Mouse (Mus musculus) brown adipose tissue, adult 24 weeks (tissue): ENCODE results near the gene Gstm3. TPM values are rescaled to one million over a fixed set of nuclear protein-coding genes. Genes with fewer than 3 reads are reported as not detected.

ENCODE experiments used
- H3K27ac ChIP-seq: fragments of 200-500 bp; replicated peaks from 2 replicates; pipeline ENCODE4 v1.5.1; 2012; ENCODE audit warnings: low read depth, mild to moderate bottlenecking, low read length
- H3K4me1 ChIP-seq: fragments of 200-500 bp; 2 replicates; pipeline ENCODE4 v1.6.1; 2012; ENCODE audit warnings: low read length, mixed read lengths; ENCODE audit not compliant: control insufficient read depth, insufficient read depth, insufficient read length
- H3K4me3 ChIP-seq: fragments of 200-500 bp; 2 replicates; pipeline ENCODE4 v1.5.1; 2012; ENCODE audit warnings: low read depth, mild to moderate bottlenecking, low read length, moderate library complexity; ENCODE audit not compliant: insufficient read depth
- polyA plus RNA-seq: library from polyadenylated mRNA; stranded (reverse); fragments of >200 nt; gene quantifications from 2 replicates; pipeline ENCODE4 v1.2.4, GENCODE M21; 2012; ENCODE audit not compliant: missing spikeins, insufficient read depth, insufficient read length

Gene Gstm3
- polyA plus RNA-seq, 1 experiment = not detected

GRCm38 (mm10) chr3:107928691-107929090 lies 40.4 kb downstream of the Gstm3 start:
- no peak overlapping the region for H3K4me3 ChIP-seq
- no peaks in the 10 kb centered on the region for H3K4me1 ChIP-seq
- H3K27ac ChIP-seq = no peak overlapping the region

- no peak overlapping the region for H3K27ac ChIP-seq
- no peak overlapping the region for H3K4me3 ChIP-seq
Observed at GRCm38 (mm10) chr3:107927841-107928240, 41.2 kb downstream of the Gstm3 start.

GRCm38 (mm10) chr3:107925335-107925734 lies 43.7 kb downstream of the Gstm3 start:
- Histone ChIP-seq H3K4me3 (no peak overlapping the region), H3K4me1 (no peaks in the 10 kb centered on the region), H3K27ac (no peak overlapping the region)

More at GRCm38 (mm10) chr3:107927841-107928240, 41.2 kb downstream of the Gstm3 start:
- no peaks in the 10 kb centered on the region for H3K4me1 ChIP-seq

- Histone ChIP-seq H3K27ac (no peak overlapping the region), H3K4me1 (no peaks in the 10 kb centered on the region), H3K4me3 (no peak overlapping the region)
Observed at GRCm38 (mm10) chr3:107920348-107920747, 48.7 kb downstream of the Gstm3 start.

GRCm38 (mm10) chr3:107917783-107918408 lies 51.2 kb downstream of the Gstm3 start:
- Histone ChIP-seq H3K4me1 (no peaks in the 10 kb centered on the region), H3K4me3 (no peak overlapping the region), H3K27ac (no peak overlapping the region)

GRCm38 (mm10) chr3:107917097-107917496 lies 52.0 kb downstream of the Gstm3 start:
- Histone ChIP-seq H3K4me1 (no peaks in the 10 kb centered on the region), H3K27ac (no peak overlapping the region), H3K4me3 (no peak overlapping the region)

- Histone ChIP-seq H3K4me3 (no peak overlapping the region), H3K4me1 (no peaks in the 10 kb centered on the region), H3K27ac (no peak overlapping the region)
Observed at GRCm38 (mm10) chr3:107916674-107917073, 52.4 kb downstream of the Gstm3 start.

Other genes starting within 250 kb of the Gstm3 start
- gene Csf1, start 208.8 kb downstream of the Gstm3 start, polyA plus RNA-seq = 5.6 and 14.8 TPM in 2 replicates
- gene Eps8l3, start 92.1 kb downstream of the Gstm3 start, polyA plus RNA-seq = not detected in 2 replicates
- 117 and 121 TPM in 2 replicates for gene Gstm5, start 73.5 kb downstream of the Gstm3 start, polyA plus RNA-seq
- gene Gstm7, start 37.5 kb downstream of the Gstm3 start, polyA plus RNA-seq = 10.3 and 15.8 TPM in 2 replicates
- gene Gstm6, start 25.5 kb downstream of the Gstm3 start, polyA plus RNA-seq = 3.1 and 7.9 TPM in 2 replicates
- 116 and 122 TPM in 2 replicates for gene Gstm2, start 17.2 kb upstream of the Gstm3 start, polyA plus RNA-seq
- gene Gstm1, start 48.7 kb upstream of the Gstm3 start, polyA plus RNA-seq = 393 and 398 TPM in 2 replicates
- 17.4 and 30.2 TPM in 2 replicates for gene Gstm4, start 75.6 kb upstream of the Gstm3 start, polyA plus RNA-seq
- 13.5 and 16.4 TPM in 2 replicates for gene Ampd2, start 117.4 kb upstream of the Gstm3 start, polyA plus RNA-seq
- not detected in 2 replicates for gene Gnat2, start 123.5 kb upstream of the Gstm3 start, polyA plus RNA-seq
- 20.7 and 24.7 TPM in 2 replicates for gene Gnai3, start 176.9 kb upstream of the Gstm3 start, polyA plus RNA-seq
- gene Gpr61, start 185.6 kb upstream of the Gstm3 start, polyA plus RNA-seq = not detected in 2 replicates
- gene Amigo1, start 217.1 kb upstream of the Gstm3 start, polyA plus RNA-seq = 5.8 and 10.1 TPM in 2 replicates
- 3.5 and 4.8 TPM in 2 replicates for gene Cyb561d1, start 231.9 kb upstream of the Gstm3 start, polyA plus RNA-seq
- gene Atxn7l2, start 241.7 kb upstream of the Gstm3 start, polyA plus RNA-seq = 0.91 and 2.4 TPM in 2 replicates